Mouse (Mus musculus) bone marrow macrophage, adult 2 months (primary cell): ENCODE data around the gene Prdx1. TPM values are rescaled to one million over a fixed set of nuclear protein-coding genes. Genes with fewer than 3 reads are reported as not detected.
A peak's percentile ranks its signal among the peaks of the same experiment; 100 is the strongest.

Source experiments
- H3K27ac ChIP-seq: 2 replicates; pipeline ENCODE4 v1.5.1; 2012; ENCODE audit warnings: low read depth, low read length; ENCODE audit not compliant: insufficient read depth
- H3K4me1 ChIP-seq: 2 replicates; pipeline ENCODE4 v1.6.1; 2012; ENCODE audit warnings: low read length; ENCODE audit not compliant: control insufficient read depth, insufficient read depth
- H3K4me3 ChIP-seq: 2 replicates; pipeline ENCODE4 v1.5.1; 2012; ENCODE audit warnings: mild to moderate bottlenecking, low read length, moderate library complexity; ENCODE audit not compliant: insufficient read depth
- CTCF ChIP-seq: IDR thresholded peaks from 2 replicates; pipeline ENCODE4 v1.5.1; 2012; ENCODE audit warnings: low read depth, mild to moderate bottlenecking, low read length, moderate library complexity
- POLR2A ChIP-seq: IDR thresholded peaks from 2 replicates; pipeline ENCODE4 v1.6.1; 2012; ENCODE audit warnings: mild to moderate bottlenecking, low read depth, low read length, borderline replicate concordance
- polyA plus RNA-seq: library from polyadenylated mRNA; stranded (reverse); fragments of >200 nt; gene quantifications from 2 replicates; pipeline ENCODE4 v1.2.4, GENCODE M21; 2012; ENCODE audit not compliant: missing spikeins, insufficient read depth, insufficient read length

The Prdx1 gene
- polyA plus RNA-seq, 1 experiment = 2,298 TPM

GRCm38 (mm10) chr4:116721098-116721628 lies 35.8 kb downstream of the Prdx1 start:
- H3K27ac ChIP-seq = peak overlapping the region; percentile 26
- H3K4me1 ChIP-seq = peaks cover 6% of the 10 kb centered on the region
- peak overlapping the region; percentile 80 for H3K4me3 ChIP-seq
- TF ChIP-seq CTCF (no peak), POLR2A (no peak)

- TF ChIP-seq CTCF = no peak
- TF ChIP-seq POLR2A = no peak
- peaks cover 6% of the 10 kb centered on the region for H3K4me1 ChIP-seq
- H3K27ac ChIP-seq = no peak overlapping the region
- no peak overlapping the region for H3K4me3 ChIP-seq
Measured at GRCm38 (mm10) chr4:116722230-116722629, 36.9 kb downstream of the Prdx1 start.

GRCm38 (mm10) chr4:116725444-116725843 lies 40.1 kb downstream of the Prdx1 start:
- Histone ChIP-seq H3K4me1 (peaks cover 6% of the 10 kb centered on the region), H3K27ac (no peak overlapping the region), H3K4me3 (no peak overlapping the region)
- no peak for TF ChIP-seq CTCF
- TF ChIP-seq POLR2A = no peak

GRCm38 (mm10) chr4:116727401-116727800 lies 42.1 kb downstream of the Prdx1 start:
- Histone ChIP-seq H3K27ac (no peak overlapping the region), H3K4me1 (peaks cover 3% of the 10 kb centered on the region), H3K4me3 (no peak overlapping the region)
- TF ChIP-seq CTCF (no peak), POLR2A (no peak)

- Histone ChIP-seq H3K27ac (no peak overlapping the region), H3K4me3 (no peak overlapping the region), H3K4me1 (peaks cover 4% of the 10 kb centered on the region)
- TF ChIP-seq POLR2A = no peak
- TF ChIP-seq CTCF = no peak
Measured at GRCm38 (mm10) chr4:116729532-116729931, 44.2 kb downstream of the Prdx1 start.

- H3K4me3 ChIP-seq = no peak overlapping the region
- no peak overlapping the region for H3K27ac ChIP-seq
- H3K4me1 ChIP-seq = peaks cover 3% of the 10 kb centered on the region
- TF ChIP-seq POLR2A = no peak
- no peak for TF ChIP-seq CTCF
Measured at GRCm38 (mm10) chr4:116731077-116731476, 45.7 kb downstream of the Prdx1 start.

- Histone ChIP-seq H3K4me1 (peaks cover 3% of the 10 kb centered on the region), H3K4me3 (no peak overlapping the region), H3K27ac (no peak overlapping the region)
- TF ChIP-seq CTCF = no peak
- no peak for TF ChIP-seq POLR2A
Measured at GRCm38 (mm10) chr4:116732355-116732754, 47.0 kb downstream of the Prdx1 start.

GRCm38 (mm10) chr4:116734996-116735395 lies 49.7 kb downstream of the Prdx1 start:
- no peak for TF ChIP-seq CTCF
- no peak for TF ChIP-seq POLR2A
- Histone ChIP-seq H3K4me1 (peaks cover 4% of the 10 kb centered on the region), H3K27ac (no peak overlapping the region), H3K4me3 (no peak overlapping the region)

GRCm38 (mm10) chr4:116738972-116739751 lies 53.8 kb downstream of the Prdx1 start:
- no peak for TF ChIP-seq POLR2A
- no peak for TF ChIP-seq CTCF
- no peak overlapping the region for H3K27ac ChIP-seq

GRCm38 (mm10) chr4:116749750-116750149 lies 64.4 kb downstream of the Prdx1 start:
- H3K4me1 ChIP-seq = peaks cover 14% of the 10 kb centered on the region
- no peak overlapping the region for H3K27ac ChIP-seq
- no peak for TF ChIP-seq CTCF
- TF ChIP-seq POLR2A = no peak
- no peak overlapping the region for H3K4me3 ChIP-seq

More at GRCm38 (mm10) chr4:116738972-116739751, 53.8 kb downstream of the Prdx1 start:
- 0 out of 2 replicates have a peak, but pooled peaks cover 2% of the 10 kb centered on the region for H3K4me1 ChIP-seq
- no peak overlapping the region for H3K4me3 ChIP-seq

Other genes starting within 250 kb of the Prdx1 start
- 17.5 and 21.9 TPM in 2 replicates for gene Mast2, start 221.4 kb upstream of the Prdx1 start, polyA plus RNA-seq
- 3.3 and 3.6 TPM in 2 replicates for gene Ipp, start 178.0 kb upstream of the Prdx1 start, polyA plus RNA-seq
- gene Tmem69, start 129.6 kb upstream of the Prdx1 start, polyA plus RNA-seq = 16.7 and 18.5 TPM in 2 replicates
- gene Gpbp1l1, start 127.9 kb upstream of the Prdx1 start, polyA plus RNA-seq = 59.5 and 64.7 TPM in 2 replicates
- 5.5 and 6.0 TPM in 2 replicates for gene Ccdc17, start 88.9 kb upstream of the Prdx1 start, polyA plus RNA-seq
- gene Nasp, start 57.6 kb upstream of the Prdx1 start, polyA plus RNA-seq = 44.2 and 48.6 TPM in 2 replicates
- 1,749 and 1,754 TPM in 2 replicates for gene Akr1a1, start 33.9 kb upstream of the Prdx1 start, polyA plus RNA-seq
- gene Mmachc, start 22.9 kb downstream of the Prdx1 start, polyA plus RNA-seq = 3.6 and 4.5 TPM in 2 replicates
- 54.8 and 71.5 TPM in 2 replicates for gene Ccdc163, start 23.0 kb downstream of the Prdx1 start, polyA plus RNA-seq
- 13.2 and 15.2 TPM in 2 replicates for gene Tesk2, start 35.4 kb downstream of the Prdx1 start, polyA plus RNA-seq
- 15.7 and 20.6 TPM in 2 replicates for gene Toe1, start 122.1 kb downstream of the Prdx1 start, polyA plus RNA-seq
- 2.0 and 4.9 TPM in 2 replicates for gene Mutyh, start 122.2 kb downstream of the Prdx1 start, polyA plus RNA-seq
- not detected in 2 replicates for gene Hpdl, start 136.2 kb downstream of the Prdx1 start, polyA plus RNA-seq
- not detected in 2 replicates for gene Zswim5, start 191.8 kb downstream of the Prdx1 start, polyA plus RNA-seq